Mouse (Mus musculus): Measurements from ENCODE around the gene Myod1.

Gene Myod1

DNA sequence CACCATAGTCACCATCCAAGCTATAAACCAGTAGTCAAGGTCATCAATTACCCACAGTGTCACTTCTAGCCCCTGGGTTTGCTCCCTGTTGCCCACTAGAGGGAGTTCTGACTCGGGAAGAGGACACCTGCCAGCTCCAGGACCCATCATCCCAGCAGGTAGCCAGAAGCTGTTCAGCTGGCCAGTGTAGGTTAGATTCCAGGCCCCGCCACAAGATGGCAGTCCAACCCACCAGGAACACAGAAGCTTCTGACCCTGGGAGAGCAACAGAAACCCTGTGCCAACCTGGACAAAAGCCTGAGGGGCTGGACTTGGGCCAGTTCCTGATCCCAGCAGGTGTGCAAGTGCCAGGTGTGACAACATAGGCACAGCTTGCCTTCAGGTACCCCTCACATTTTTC lies 16.8 kb downstream of the Myod1 start:
- DNase-seq (ENCODE audit: low read depth): peak; percentile 50

DNA sequence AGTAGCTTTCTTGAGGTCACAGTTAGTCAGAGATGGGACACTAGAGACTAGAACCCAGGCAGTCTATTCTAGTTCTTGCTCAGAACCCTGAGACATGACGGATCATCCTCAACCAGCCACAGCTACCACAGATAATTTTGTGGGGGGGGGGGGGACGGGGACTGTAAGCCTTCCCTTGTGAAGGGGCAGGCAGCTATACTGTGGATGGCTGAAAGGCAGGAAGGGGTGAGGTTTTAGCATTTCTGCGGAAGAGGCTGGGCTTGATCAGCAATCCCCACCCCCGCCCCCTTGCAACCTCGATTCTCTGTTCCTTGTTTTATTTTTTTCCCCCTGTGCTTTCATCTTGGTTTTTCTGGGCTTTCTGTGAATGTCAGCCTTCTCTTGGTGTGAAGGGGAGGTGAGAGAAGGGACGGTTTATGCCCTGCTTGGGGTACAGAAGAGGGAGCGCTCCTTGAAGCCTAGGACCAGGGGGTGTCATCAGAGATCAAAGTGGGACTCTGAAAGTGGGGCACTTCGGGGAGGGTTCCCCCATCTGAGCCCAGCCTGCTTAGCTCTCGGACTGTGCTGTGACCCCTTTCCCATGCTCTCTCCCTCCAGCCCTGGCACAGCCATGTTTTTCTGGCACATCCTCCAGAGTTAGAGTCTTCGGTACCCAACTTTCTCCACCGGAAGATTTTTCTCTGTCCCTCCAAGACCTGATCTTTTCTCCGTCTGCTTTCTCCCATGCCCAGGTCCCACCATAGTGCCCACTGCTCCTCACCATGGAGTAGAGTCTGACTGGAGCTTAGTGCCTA lies 17.6 kb downstream of the Myod1 start:
- DNase-seq (ENCODE audit: low read depth): no peak

DNA sequence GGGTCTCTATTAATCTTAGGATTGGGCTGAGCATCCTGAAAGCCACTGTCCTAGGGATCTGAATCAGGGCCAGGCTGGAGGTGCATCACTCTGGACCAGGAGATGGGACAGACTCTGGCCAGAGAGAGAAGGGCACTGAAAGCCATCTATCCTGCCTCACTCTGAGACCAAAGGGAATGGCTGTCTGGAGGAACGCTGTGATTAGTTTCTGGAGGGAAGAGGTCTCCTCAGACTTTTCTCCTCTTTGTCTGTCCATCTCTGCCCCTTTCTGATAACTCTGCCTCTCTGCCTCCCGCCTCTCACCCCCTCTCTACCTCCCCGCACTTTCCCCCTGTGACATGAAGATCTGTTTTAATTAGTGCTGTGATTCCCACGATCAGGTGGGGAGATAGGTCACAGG lies 18.7 kb downstream of the Myod1 start:
- DNase-seq (ENCODE audit: low read depth): no peak

DNA sequence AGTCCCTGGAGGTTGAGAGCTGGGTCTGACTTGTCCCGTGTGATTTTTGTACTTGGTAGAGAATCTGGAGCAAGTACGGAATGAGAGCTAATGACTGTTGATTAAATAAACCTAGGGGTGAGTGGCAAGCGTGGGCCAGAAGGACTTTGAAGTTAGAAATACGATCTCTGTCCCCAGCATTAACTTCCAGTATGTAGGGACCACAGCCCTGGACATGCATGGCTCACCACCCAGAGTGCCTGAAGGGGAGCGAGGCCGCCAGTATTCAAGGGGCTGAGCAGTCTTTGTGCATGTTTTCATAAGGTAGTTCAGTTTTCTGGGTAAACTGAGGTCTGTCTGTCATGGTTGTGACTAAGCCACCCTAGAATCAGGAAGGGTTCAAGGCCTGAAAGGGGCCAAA lies 19.3 kb downstream of the Myod1 start:
- no peak for DNase-seq (ENCODE audit: low read depth)

DNA sequence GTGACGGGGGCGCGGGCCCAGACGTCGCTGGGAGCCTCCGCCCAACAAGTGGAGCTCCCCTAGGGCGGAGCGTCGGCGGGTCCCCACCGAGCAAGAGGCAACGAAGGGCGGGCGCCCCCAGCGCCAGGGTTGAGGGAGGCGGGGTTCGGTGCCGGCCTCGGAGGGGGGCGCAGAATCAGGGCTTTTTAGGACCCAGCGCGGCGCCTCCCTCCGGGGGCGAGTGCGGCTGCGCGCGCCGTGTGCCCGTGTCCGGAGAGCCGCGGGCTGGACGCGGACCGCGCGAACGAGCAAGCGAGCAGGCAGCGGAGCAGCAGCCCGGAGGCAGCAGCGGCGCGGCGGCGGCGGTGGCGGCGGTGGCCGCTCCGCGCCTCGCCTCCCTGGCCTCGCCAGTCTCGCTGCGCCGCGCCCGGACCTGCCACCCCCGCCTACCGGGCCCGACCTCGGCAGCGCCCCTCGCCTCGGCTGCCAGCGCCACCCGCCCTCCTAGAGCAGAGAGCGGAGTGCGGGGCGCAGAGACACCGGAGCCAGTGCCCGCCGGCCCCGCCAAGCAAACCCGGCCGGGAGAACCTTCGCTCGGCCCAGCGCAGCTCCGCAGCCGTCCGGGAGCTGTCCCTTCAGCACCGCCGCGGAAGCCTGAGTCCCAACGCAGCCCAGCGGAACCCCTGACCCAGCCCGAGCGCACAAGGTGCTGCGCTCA lies 20.1 kb downstream of the Myod1 start, which contains the start of gene Kcnc1:
TSS of gene Kcnc1 (plus strand) at position 267 of the 697 bp plus-strand sequence.
- DNase-seq (ENCODE audit: low read depth): peak; percentile 56

DNA sequence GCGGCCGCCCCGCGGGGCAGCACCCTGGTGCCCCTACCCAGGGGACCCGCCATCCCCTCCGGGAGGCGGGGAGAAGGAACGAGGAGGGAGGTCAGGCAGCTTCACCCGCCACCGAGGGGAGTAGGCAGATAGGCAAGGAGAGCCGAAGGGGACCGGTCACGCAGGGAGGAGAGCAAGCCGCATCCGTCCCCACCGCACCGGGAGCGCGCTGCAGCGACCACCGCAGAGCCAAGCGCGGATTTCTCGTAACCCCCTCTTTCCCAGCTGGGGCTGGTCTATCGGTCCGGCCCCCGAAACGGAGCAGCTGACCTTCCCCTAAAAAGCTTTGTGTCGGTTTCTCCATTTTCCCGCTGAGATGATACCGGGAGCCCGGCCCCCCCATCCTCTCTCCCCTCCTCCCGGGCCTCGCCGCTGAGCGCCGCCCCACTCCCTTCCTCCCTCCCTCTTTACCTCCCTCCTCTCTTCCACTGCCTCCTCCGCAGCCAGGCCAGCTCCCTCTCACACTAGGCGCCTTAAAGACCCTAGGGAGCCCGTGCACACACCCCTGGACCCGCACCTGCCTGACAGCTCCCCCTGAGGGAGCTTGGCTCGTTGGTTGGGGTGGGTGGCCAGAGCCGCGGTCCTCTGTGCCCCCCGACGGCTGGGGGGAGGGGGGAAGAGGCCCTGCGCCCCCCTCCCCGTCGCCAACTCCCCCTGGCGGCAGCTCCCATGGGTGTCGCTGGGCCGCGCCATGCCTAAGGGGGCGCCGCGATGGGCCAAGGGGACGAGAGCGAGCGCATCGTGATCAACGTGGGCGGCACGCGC lies 20.9 kb downstream of the Myod1 start:
- no peak for DNase-seq (ENCODE audit: low read depth)

DNA sequence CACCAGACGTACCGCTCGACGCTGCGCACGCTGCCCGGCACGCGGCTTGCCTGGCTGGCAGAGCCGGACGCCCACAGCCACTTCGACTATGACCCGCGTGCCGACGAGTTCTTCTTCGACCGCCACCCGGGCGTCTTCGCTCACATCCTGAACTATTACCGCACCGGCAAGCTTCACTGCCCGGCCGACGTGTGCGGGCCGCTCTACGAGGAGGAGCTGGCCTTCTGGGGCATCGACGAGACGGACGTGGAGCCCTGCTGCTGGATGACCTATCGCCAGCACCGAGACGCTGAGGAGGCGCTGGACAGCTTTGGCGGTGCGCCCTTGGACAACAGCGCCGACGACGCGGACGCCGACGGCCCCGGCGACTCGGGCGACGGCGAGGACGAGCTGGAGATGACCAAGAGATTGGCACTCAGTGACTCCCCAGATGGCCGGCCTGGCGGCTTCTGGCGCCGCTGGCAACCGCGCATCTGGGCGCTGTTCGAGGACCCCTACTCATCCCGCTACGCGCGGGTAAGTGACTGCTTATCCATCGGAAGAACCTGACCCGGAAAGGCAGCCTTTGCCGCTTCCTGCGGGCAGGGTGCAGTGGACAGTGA lies 21.6 kb downstream of the Myod1 start:
- DNase-seq (ENCODE audit: low read depth): no peak

DNA sequence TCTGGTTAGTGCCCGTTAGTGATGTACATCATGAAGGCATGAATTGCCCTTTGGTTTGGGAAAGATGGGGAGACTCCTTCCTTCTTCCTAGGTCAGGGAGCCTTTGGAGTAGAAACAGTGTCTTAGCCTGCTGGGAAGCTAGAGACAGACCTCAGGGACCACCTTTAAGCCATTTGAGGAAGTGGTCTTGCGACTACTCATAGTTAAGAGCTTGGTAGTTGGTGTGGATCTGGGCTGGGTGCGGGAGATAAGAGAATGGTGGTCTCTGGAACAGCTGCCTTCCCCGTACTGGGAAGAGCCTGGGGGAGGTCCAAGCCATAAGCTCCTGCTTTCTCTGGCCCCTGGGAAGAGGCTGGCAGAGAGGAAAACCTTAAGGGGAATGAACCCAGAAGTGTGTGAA lies 22.3 kb downstream of the Myod1 start:
- no peak for DNase-seq (ENCODE audit: low read depth)

DNA sequence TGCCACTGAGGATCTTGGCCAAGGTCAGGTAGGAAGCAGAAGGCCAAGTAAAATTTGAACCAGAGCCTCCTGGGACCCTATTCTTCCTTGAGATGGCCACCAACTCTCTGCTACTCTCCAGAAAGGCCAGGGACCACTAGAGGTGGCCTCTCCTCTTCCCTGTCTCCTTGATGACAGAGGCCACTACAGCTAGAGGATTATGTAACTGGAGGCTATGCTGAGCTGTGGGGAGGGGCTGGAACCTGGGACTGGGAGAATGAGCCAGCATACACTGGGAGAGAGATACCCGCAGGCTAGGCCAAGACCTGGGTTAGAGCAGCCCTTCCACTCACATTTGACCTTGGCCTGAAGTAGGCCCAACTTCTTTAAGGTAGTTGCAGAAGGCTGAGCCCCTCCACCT lies 23.4 kb downstream of the Myod1 start:
- no peak for DNase-seq (ENCODE audit: low read depth)

DNA sequence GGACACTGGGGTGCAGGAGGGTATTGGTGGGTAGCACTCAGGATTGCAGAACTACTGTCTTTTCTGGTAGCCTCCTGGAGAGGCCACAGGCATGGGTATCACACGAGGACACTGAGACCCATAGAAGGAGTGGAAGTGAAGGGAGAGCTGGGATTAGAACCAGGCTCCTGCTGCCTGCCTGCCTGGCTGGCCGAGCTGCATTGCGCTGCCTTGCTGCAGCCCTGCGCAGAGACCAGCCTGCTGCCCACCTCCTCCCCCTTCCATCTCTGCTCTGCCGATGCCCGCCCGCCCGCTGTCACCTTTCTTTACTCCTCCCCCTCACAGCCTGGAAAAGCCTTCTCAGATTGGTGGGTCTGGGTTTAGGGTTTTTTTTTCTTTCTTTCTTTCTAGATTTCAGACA lies 24.1 kb downstream of the Myod1 start:
- no peak for DNase-seq (ENCODE audit: low read depth)

DNA sequence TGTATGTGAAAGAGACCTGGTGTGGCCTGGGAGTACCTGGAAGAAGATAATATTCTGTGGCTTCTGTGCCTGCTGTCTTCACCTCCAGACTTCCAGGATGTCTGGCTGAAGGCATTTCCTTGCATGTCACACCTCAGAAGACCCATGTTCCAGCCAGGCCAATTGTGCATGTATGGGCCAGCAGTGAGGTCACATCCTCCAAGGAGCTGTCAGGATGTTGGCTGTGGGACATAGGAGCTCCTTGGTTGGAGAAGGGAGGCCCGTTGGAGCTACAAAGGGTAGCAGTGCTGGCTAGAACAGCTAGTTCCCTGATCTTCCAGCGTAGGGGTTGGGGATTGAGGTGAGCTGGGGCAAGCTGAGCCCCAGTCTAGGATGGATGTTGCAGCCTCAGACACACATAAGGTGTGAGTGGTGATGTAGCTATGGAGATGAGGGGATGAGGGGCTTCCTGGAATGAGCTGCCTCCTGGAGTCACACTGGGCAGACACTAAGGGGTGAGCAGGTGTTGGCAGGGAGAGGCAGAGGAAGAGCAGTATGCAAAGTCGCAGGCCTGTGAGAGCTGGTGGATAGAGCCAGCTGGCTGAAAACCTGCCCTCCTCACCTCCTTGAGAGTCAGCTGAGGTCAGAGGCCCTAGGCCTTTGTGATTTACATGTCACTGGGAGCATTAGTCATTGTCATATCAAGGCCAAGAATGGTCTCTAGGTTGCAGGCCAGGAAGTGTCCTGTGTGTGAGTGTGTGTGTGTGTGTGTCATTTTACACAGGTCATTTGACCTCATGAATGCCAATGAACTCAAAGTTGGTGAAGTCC lies 25.3 kb downstream of the Myod1 start:
- no peak for DNase-seq (ENCODE audit: low read depth)

DNA sequence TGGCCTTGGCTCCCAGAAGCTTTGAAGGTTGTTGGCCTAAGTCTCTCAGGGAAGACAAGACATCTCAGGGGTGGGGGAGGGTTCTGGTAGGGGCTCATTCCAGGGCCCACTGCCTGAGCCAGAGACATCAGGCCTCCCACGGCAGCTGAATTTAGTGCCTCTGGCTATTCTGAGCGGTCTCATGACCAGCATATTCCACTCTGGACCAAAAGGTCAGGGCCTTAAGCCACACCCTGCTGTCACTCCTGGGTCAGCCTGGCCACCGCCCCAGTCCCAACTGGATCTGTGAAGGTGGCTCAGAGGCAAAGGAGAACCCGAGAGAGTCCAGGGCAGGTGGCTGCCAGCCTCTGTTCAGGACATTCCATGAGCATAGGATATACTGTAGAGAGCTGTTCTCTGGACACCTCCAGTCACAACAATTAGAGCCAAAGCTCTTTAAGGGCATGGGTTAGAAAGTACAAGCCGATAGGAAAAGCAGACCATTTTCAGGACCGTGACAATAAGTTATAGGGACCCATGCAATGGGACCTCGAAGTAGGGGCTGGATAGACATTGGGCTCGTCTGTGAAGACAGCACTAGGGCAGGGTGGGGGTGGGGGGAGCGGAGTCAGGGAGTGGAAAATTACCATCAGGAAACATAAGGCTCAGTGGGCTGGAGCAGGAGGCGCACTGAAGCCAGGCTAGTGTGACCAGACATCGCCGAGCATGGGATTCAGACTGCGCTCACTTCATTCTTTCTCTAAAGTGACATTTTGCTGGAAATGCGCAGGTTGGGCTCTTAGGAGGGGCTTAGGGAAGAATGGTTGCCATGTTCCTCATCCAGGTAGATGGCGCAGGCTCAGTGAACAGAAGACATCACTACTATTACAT lies 27.6 kb downstream of the Myod1 start:
- DNase-seq (ENCODE audit: low read depth): no peak

DNA sequence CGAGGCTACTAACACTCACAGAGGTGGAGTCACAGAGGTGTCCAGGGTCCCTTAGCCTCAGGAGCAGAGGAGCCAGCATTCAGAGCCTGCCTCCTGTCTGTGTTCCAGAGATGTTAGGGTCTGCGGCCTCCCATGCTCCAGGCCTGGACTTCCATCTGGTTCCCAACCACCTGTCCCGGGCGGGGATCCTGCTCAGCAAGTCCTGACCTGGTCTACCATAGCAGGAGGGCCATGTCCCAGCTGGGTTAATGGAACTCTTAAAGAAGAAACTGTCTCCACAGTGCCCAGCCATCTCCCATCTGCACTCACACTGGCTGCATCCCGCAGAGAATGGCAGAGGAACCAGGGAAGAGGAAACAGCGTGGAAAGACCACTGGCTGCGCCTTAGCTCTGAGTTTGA lies 28.5 kb downstream of the Myod1 start:
- no peak for DNase-seq (ENCODE audit: low read depth)

DNA sequence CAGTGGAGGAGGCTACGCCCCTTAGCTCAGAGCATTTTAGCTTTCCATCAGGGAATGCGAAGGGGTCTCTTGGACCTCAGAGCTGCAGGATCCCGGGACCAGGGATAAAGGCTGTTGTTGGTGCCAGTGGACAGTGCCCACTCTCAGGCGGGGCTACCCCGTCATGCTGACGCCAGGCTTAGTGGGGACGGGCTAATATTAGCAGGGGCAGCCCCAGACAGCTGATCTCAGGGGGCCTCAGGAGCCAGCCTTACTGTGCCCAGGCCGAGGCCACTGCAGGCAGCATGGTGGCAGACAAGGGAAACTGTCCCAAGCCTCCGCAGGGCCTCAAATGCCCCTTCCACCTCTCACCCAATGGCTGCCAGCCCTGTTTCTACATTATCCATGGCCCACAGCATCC lies 32.3 kb downstream of the Myod1 start:
- no peak for DNase-seq (ENCODE audit: low read depth)

DNA sequence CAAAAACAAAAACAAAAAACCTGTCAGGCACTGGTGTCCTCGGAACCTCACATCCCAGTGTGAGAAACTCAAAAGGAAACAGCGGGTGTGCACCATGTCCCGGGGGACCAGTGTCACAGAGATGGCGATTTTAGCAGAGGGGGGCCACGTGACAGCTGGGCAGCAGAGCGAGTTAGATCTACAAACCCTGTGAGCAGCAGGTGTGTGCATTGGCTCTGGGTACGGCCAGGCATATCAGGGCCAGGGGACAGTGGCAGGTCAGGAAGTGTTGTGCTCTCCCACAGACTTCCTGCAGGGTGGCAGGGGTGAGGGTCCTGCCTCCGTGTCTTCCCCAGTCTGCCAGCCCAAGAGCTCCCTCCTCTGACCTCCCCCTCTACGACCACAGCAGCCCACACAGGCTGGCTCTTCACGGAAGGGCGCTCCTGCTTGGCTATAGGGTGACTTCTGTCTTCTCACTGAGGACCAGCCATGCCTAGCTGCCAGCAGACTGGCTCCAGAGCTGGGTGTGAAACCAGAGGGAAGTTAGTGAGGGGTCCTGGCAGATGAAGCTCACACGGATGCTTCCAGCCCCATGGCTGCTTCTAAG lies 33.0 kb downstream of the Myod1 start:
- no peak for DNase-seq (ENCODE audit: low read depth)

DNA sequence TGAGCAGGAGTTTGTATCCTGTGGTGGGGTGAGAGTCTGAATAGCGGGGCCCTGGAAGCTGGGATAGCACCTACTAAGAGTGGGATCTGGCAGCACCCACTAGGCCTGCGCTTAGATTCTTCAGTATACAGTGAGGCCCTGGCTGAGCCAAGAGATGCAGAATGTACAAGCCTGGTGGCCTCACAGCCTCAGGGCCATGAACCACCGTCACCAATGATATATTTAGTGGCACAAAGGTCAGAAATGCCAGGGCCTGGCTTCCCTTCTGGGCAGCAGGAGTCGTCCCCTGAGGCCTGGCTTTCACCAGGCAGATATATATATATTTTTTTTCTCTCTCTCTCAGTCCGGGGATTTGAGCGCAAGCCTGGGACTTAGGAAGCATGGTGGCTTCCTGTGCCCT lies 34.5 kb downstream of the Myod1 start:
- no peak for DNase-seq (ENCODE audit: low read depth)

DNA sequence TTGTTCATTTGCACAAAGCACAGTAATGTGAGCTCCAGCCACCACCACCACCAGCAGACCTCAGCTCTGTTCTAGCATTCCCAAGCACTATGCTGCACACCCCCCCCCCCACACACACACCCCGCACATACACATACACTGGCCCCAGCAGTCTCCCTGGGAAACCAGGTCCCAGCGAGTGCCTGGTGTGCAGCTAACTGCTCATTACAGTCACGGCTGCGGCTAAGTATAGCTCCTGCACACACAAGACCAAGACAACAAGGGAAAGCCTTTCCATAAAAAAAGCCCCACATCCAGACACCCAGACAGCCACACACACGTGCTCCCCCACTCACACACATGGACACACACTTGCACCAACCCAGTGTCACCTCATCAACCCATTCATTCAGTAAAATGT lies 36.5 kb downstream of the Myod1 start:
- no peak for DNase-seq (ENCODE audit: low read depth)

DNA sequence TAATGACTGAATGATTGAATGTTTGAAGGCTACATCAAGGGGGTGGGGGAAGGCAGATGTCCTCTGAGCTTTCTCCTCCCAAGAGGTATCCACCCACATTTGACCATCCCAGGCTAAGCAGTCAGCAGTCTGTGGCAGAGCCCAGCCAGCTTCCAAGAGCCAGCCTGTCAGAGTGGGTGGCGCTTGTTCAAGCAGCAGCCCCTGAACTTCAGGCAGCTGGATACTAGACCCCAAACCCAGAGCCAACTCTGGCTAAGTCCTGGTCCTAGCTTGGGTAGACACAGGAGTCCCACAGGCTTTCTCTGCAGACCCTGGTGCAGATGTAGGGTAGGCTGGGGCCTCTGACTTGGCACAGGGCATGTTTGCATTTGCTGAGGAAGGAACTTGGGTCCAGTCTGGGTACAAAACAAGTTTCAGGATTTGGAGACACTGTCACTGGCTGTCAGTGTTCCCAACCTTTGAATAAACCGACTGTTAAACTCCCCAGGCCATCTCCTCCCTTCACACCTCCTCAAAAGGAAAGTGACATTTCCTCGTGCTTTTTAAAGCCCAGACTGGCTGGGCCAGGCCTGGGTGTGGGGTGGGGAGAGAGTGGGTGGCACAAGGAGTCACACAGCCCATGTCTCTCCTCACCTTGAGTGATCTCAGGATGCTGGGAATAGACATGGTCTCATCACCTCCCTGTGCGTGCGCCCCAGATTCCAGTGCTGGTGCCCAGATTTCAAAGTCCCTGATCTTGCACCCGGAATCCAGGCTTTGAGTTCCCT lies 37.9 kb downstream of the Myod1 start:
- no peak for DNase-seq (ENCODE audit: low read depth)

DNA sequence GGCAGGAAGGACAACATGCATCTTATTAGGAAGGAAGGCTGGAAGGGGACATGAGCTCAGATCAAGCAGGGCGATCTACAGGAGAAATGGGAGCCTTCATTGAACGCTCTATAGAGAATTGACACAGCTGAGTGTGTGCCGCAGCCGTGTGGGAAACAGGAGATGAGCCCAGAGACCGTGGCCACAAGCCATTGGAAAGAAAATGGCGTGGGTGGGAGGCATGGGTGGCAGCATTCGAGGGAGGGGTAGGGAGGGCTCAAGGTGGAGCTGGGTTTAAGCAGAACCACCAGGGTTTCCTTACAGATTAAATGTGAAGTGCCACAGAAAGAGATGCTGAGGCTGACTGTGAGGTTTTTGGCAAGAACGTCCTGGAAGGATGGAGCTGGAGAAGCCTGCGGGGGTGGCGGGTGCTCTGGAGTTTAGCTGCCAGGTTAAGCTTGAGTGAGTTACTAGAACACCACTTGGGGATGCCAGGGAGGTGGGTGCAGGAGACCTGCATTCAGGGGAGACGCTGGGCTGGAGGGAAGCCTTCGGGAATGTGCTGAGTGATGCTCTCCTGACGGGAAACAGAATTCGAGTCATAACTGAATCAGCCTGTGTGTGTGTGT lies 39.6 kb downstream of the Myod1 start:
- no peak for DNase-seq (ENCODE audit: low read depth)
